Mouse (Mus musculus) right cerebral cortex, postnatal 25 days (tissue): ENCODE measurements around the gene 6330409D20Rik.

Experiments used
- DNase-seq: peaks from one replicate; pipeline ENCODE4 v3.0.0; 2022

The 6330409D20Rik gene

GRCm38 (mm10) chr2:32693282-32693681, 47.5 kb downstream of the 6330409D20Rik start:
- DNase-seq, result no peak

DNA sequence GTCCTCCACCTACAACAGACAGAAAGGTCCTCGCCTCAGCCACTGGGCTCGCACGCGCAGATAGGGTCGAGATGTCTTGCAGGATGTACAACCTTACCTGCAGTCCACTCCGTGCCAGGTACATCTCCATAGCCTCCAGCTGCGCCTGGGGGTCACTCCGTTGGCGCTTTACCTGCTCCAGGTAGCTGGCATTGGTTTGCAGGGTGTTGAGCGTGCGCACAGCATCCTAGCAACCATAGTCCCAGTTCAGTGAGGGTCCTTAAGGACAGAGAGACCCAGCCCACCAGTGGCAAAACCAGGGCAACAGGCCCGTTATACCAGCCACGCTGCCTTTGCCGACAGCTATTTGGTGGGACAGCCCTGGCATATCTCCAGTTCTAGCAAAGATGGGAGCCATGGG, 48.3 kb downstream of the 6330409D20Rik start:
- no peak for DNase-seq

DNA sequence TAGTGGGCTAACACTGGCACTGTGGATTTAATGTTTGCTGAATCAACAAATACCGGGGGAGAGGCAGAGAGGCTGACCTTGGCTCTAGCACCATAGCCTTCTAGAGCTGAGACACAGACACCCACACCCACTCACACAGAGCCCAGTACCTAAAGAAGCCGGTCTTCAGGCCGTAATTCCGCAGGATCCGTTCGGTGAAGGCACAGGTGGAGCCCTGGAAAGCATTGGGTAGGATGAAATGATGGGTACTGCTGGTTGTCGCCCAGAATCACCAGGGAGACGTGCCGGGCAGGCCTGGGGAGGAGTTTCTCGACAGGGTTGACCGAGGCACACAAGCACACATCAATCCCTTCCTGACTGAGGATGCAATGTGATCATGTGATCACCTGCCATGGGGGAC, 49.8 kb downstream of the 6330409D20Rik start:
- DNase-seq, result no peak

- DNase-seq, result peak; percentile 88
Observed at GRCm38 (mm10) chr2:32689420-32689819, 51.4 kb downstream of the 6330409D20Rik start.

DNA sequence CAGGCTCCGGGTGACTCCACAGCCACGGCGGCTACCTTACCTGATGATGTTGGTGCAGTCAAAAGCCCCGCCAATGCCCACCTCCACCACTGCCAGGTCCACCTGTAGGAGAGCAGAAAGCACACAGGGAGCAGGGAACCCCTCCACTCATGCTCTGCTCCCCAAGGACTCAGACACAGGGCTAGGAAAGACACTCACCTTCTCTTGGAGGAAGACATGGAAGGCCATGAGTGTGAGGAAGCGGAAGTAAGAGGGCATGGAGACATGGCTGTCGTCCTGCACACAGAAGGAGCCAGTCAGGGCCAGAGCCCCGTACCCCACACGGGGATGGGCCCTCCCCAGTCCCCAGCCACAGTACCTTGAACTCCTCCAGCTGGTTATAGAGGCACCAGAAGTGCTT, 53.3 kb downstream of the 6330409D20Rik start:
- no peak for DNase-seq

GRCm38 (mm10) chr2:32686640-32687039, 54.2 kb downstream of the 6330409D20Rik start:
- DNase-seq, result no peak

GRCm38 (mm10) chr2:32685807-32686206, 55.0 kb downstream of the 6330409D20Rik start:
- no peak for DNase-seq

DNA sequence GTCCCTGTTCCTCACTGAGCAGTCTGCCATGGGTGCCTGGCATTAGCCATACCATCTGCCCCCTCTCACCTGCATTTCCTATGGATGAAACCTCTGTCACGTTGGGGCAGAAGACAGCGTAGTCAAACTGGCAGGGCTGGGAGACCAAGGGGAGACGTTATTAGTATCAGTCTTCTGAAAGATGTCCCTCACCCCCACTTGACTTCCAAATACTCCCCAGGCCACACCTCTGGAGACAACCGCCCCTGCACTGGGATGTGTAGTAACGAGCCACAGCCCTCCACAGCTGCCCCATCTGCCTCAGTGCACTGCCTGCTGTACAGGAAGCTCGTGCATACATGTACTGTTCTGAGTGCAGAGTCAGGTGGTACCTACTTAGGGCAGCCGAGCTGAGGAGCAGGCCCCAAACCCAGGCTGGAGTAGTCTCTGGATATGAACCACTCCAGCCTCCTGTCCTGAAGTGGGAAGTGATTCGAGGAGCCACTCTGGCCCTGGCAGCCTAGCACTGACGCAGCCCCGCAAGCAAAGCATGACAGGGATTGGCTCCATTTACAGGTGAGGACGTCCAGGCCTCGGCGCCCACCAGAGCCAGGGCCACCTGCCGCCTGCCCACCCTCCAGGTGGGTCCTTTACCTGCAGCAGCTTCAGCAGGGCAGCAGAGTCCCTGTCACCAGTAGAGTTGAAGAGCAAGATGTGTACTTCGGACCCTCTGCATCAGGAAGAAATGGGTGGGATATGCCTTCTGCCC, 56.0 kb downstream of the 6330409D20Rik start:
- DNase-seq, result no peak

DNA sequence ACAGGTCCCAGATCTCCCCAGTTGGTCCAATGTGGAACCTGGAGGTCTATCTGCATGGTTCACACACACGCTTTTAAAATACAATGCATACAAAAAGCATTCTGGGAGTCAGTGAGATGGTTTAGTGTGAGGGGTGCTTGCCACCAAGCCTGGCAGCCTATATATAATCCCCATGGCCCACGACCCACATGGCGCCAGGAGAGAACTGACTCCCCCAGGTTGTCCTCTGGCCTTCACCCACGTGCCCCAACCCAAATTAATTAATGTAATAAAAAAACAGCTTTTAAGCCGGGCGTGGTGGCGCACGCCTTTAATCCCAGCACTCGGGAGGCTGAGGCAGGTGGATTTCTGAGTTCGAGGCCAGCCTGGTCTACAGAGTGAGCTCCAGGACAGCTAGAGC, 57.1 kb downstream of the 6330409D20Rik start:
- no peak for DNase-seq

DNA sequence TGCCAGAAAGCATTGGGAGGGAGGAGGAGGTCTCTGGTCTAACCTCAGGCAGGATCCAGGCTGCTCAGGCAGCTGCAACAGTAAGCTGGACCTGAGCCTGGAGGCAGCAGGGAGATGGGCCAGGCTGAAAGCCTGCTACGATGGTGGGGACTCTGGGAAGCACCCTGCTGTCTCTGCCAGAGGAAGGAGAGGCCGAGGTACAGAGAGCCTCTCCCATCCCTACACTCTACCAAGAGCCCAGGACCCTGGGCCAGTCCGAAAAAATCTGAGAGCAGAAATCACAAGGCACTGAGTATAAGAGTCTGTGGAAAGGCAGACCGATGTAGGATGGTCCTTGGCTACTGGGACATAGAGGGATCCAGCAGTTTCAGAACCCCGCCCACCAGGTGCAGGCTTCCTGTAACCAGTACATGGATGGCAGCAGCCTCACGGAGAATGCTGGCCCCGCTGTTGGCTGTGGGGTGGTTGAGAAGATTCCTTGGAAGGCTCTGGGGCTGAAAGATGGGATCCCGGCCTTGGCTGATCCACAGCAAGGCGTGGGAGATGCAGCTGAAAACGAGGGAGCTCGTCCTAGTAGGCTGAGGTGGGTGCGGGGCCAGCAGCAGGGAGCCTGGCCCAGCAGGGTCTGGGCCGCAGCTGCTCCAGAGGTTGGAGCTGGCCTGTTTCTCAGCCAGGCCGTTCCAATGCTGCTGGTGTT, 57.9 kb downstream of the 6330409D20Rik start:
- DNase-seq, result no peak
